Mouse (Mus musculus) brown adipose tissue, adult 24 weeks (tissue): Measurements from ENCODE around the gene Kcns1. TPM values are rescaled to one million over a fixed set of nuclear protein-coding genes. Genes with fewer than 3 reads are reported as not detected.
"Not testable (repeated sequence)": the region's sequence is repeated elsewhere in the genome, so short reads cannot be mapped to it uniquely, and the experiment has no call there.

ENCODE experiments used
- H3K27ac ChIP-seq: fragments of 200-500 bp; replicated peaks from 2 replicates; pipeline ENCODE4 v1.5.1; 2012; ENCODE audit warnings: low read depth, mild to moderate bottlenecking, low read length
- H3K4me1 ChIP-seq: fragments of 200-500 bp; 2 replicates; pipeline ENCODE4 v1.6.1; 2012; ENCODE audit warnings: low read length, mixed read lengths; ENCODE audit not compliant: control insufficient read depth, insufficient read depth, insufficient read length
- H3K4me3 ChIP-seq: fragments of 200-500 bp; 2 replicates; pipeline ENCODE4 v1.5.1; 2012; ENCODE audit warnings: low read depth, mild to moderate bottlenecking, low read length, moderate library complexity; ENCODE audit not compliant: insufficient read depth
- polyA plus RNA-seq: library from polyadenylated mRNA; stranded (reverse); fragments of >200 nt; gene quantifications from 2 replicates; pipeline ENCODE4 v1.2.4, GENCODE M21; 2012; ENCODE audit not compliant: missing spikeins, insufficient read depth, insufficient read length

The Kcns1 gene
- not detected in 2 replicates for polyA plus RNA-seq

GRCm38 (mm10) chr2:164170902-164171301, at the start of gene Kcns1:
Gene Kcns1, minus strand, starts transcription at chr2:164171113.
- Histone ChIP-seq H3K4me3 (no peak within 1 kb of the TSS), H3K4me1 (no peaks in the 10 kb centered on the region), H3K27ac (no peak within 1 kb of the TSS)

GRCm38 (mm10) chr2:164219295-164219694, 48.4 kb upstream of the Kcns1 start:
- H3K4me3 ChIP-seq: no peak overlapping the region
- H3K27ac ChIP-seq: no peak overlapping the region
- no peaks in the 10 kb centered on the region for H3K4me1 ChIP-seq

DNA sequence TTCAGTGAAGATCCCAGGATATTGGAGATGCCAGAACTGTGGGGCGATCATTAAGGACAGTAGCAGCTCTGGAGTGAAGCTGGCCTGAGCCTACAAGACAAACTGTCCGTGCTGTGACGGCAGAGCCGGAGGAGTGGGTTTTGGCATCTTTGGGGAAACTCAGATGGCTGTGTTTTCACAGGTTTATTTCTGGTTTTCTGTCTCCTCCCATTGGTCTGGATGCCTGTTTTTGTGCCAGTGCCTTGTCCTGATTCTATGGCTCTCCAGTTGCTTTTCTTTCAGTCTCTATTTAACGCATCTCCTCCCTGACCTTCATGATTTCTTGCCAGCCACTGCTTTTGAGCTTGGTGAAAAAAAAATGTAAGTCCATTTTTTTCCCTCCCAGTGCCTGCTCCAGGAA, 41.8 kb upstream of the Kcns1 start:
- Histone ChIP-seq H3K4me1 (no peaks in the 10 kb centered on the region), H3K27ac (no peak overlapping the region), H3K4me3 (no peak overlapping the region)

DNA sequence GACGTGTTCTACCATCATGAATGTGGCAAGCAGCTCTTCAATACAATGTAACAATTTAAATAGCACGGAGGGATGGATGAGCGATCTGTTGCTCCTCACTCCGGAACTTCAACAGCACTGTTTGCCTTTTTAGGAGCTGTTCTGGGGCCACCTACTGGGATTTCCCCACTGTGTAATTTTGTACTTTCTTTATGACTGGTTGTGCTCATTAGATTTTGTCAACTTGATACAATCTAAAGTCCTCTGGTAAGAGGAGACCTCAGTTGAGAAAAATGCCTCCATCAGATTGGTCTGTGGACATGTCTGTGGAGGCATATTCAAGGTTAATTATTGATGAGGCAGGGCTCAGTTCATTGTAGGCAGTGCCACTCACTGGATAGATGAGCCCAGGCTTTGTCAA, 40.0 kb upstream of the Kcns1 start:
- Histone ChIP-seq H3K4me3 (no peak overlapping the region), H3K4me1 (no peaks in the 10 kb centered on the region), H3K27ac (no peak overlapping the region)

DNA sequence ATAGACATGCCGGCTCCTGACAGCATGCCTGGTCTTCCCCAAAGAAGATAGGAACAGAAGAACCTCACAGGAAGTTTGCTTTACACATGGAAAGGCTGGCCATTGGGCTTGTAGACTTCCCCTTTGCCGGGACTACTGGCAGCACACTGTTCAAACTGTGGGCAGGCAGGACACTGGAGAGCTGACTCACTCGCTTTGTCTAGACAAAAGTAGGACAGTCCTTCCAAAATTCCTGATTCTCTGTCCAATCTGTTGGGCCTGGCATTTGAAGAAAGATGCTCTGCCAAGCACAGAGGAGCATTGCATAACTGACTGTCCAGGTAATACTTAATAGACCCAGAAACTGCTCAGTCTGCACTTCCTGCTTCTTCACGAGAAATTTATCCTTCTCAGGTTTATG, 35.8 kb upstream of the Kcns1 start:
- Histone ChIP-seq H3K27ac (no peak overlapping the region), H3K4me3 (no peak overlapping the region), H3K4me1 (no peaks in the 10 kb centered on the region)

GRCm38 (mm10) chr2:164206011-164206410, 35.1 kb upstream of the Kcns1 start:
- not testable (repeated sequence) for H3K27ac ChIP-seq, H3K4me1 ChIP-seq, H3K4me3 ChIP-seq

DNA sequence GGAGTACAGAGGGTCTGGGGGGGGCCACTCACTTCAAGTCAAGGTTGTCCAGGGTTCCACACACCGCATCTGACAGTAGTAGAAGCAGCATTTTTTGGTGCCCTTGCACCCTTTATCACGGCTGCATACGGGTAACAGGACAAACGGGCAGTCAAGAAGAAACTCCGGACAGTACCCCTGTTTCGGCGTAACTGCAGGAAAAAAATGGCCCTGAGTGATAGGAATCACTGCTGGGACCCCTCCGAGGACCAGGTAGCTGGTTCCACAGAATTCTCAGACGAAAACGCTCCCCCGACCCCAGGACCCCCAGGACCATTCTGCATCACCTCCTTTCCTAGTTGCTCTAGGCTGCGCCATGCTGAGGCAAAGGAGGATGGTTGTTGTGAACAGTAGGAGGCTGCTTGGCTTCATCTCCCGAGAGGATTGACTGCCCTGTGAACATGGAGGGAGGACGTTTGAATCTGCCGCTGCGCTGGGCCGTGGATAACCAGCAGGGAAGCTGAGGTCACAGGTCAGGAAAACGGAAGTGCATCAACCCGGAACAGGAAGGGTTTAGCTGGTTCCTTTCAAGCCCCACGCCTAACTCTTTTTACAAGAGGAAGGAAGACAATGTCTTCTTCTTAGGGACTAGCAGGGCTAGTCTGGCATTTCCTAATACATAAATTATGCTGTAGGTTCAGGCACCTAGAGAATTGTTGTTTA, 28.9 kb upstream of the Kcns1 start, which contains the start of gene Wfdc15a:
TSS of gene Wfdc15a (minus strand) at position 505 of the 702 bp plus-strand sequence.
- no peaks in the 10 kb centered on the region for H3K4me1 ChIP-seq
- no peak within 1 kb of the TSS for H3K27ac ChIP-seq
- H3K4me3 ChIP-seq: no peak within 1 kb of the TSS

GRCm38 (mm10) chr2:164196700-164196990, 25.7 kb upstream of the Kcns1 start:
- no peak overlapping the region for H3K27ac ChIP-seq
- H3K4me3 ChIP-seq: no peak overlapping the region
- H3K4me1 ChIP-seq: no peaks in the 10 kb centered on the region

DNA sequence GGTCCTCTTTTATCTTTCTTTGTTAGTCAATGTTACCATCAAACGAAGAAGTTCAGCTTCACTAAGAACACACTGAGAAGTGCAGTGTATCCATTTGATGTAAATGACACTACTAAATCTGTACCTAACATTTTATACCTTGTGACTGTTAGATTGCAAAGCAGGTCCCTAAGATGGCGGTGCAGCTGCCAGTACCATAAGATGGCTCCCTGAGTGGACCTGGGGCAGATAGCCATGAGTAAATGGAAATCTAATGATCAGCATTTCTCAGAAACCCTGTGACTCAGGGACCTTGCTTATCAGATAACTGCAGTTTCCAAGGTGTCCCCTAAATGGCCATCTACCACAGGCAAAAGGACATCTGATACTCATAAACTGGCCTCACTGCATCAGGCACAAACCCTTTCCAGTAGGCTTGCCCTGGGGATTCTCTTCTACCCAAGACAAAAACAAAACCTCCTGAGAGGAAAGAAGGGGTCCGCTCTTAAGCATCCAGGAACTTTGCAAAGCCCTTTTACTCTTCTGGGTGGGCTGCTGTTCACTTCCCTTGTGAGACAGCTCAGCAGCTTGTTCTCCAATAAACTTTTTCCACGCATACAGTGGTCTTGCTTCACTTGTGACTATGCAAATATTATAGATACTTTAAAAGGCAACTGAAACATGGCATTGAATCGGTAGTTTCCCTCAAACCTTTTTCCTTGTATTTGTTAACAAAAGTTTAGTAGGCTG, 25.2 kb upstream of the Kcns1 start:
- no peak overlapping the region for H3K4me3 ChIP-seq
- no peak overlapping the region for H3K27ac ChIP-seq

DNA sequence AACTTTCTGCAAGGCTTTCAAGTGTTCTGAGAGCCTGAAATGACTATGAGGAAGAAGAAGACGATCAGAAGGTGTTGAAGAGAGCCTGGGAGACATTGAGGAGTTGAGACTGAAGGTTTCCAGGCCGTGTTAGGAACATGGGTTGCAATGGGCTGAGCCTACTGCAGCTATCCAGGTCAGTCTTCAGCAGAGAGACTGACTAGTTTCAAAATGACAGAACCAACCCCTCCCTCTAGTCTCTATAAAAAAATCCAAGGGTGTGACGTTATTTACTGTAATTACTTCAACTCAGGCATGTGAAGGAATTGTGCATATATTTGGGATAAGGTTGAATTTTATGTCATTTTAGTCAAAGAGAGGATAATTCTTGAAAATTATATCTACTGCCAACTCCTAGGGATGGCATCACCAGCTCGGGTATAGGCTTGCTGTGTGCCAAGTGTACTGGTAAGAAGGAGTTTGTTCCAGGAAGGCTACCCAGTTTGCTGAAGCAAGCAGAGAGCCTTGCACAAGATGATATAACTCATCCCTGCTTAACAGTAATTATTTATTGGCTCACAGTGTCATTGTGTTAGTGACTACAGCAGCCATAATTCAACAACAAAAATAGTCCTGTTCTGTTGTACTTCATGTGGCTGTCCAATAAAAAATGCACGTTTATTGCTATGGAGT, 24.2 kb upstream of the Kcns1 start:
- H3K4me3 ChIP-seq: no peak overlapping the region
- H3K4me1 ChIP-seq: no peaks in the 10 kb centered on the region
- no peak overlapping the region for H3K27ac ChIP-seq

More for the DNA sequence above, 25.2 kb upstream of the Kcns1 start:
- no peaks in the 10 kb centered on the region for H3K4me1 ChIP-seq

DNA sequence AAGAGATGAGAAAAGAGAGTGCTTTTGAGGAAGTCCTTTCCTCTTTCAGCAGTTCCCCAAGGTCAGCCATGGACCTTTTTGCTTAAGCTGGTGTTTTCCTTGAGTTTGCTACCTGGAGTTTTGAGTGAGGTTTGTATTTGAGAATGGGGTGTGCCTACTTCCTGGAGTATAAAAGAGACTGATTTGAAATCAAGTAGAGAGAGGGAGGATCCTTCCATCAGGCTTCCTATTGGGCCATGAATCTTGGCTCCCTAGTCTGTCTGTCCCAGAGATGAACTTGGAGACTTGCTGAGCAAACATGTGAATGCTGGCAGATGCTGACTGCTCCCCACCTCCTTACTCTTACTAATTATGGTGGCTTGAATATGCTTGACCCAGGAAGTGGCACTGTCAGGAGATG, 21.4 kb upstream of the Kcns1 start:
- Histone ChIP-seq H3K4me3 (no peak overlapping the region), H3K27ac (no peak overlapping the region), H3K4me1 (no peaks in the 10 kb centered on the region)

DNA sequence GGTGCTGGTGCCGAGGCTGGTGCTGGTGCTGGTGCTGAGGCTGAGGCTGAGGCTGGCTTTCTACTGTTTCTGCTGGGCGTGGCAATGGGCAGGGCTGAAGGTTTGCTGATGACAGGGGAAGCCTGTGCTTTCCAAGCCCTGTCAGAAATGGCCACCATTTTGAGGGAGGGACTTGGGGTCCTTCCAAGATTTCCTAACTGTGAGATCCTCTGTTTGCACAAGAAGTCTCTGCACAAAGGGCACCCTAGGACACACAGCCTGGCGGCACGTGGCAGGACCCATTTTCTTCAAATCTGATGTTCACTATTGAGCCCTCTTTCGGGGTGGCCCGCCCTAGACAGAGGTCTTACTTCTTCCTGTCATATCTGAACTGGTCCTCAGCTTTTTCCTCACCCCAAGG, 19.7 kb upstream of the Kcns1 start, which contains the start of gene Wfdc12:
TSS of gene Wfdc12 (minus strand) at position 33 of the 400 bp plus-strand sequence.
- Histone ChIP-seq H3K27ac (no peak within 1 kb of the TSS), H3K4me3 (no peak within 1 kb of the TSS), H3K4me1 (no peaks in the 10 kb centered on the region)

- Histone ChIP-seq H3K27ac (no peak overlapping the region), H3K4me1 (no peaks in the 10 kb centered on the region), H3K4me3 (no peak overlapping the region)
Measured at GRCm38 (mm10) chr2:164188722-164189121, 17.8 kb upstream of the Kcns1 start.

GRCm38 (mm10) chr2:164184145-164184719, 13.3 kb upstream of the Kcns1 start:
- no peak overlapping the region for H3K27ac ChIP-seq
- H3K4me1 ChIP-seq: no peaks in the 10 kb centered on the region
- no peak overlapping the region for H3K4me3 ChIP-seq

GRCm38 (mm10) chr2:164183340-164183739, 12.4 kb upstream of the Kcns1 start:
- no peak overlapping the region for H3K27ac ChIP-seq
- no peaks in the 10 kb centered on the region for H3K4me1 ChIP-seq
- no peak overlapping the region for H3K4me3 ChIP-seq
